Mouse (Mus musculus) neutrophil, adult 83 days (primary cell): Measurements from ENCODE around the gene Clec4a2. TPM values are rescaled to one million over a fixed set of nuclear protein-coding genes. Genes with fewer than 3 reads are reported as not detected.

Experiments used
- total RNA-seq, 2 experiments: library from RNA; stranded (reverse); gene quantifications; one replicate each; pipeline ENCODE4 v1.2.4; 2023

Gene Clec4a2
- total RNA-seq, result 100 to 1,000 TPM; 212 to 236 TPM

GRCm38 (mm10) chr6:123106128-123106527 is at the start of gene Clec4a2:
Gene Clec4a2, plus strand, starts transcription at chr6:123106428.

GRCm38 (mm10) chr6:123172593-123172992 is 66.4 kb downstream of the Clec4a2 start, which contains the start of gene Clec4b2:
Gene Clec4b2, plus strand, starts transcription at chr6:123172893.

Other genes starting within 250 kb of the Clec4a2 start
- 10 to 100 TPM; 41.5 to 42.4 TPM for gene Necap1, start 232.0 kb upstream of the Clec4a2 start, total RNA-seq
- gene Clec4a1, start 184.6 kb upstream of the Clec4a2 start, total RNA-seq, result 10 to 100 TPM; 60.6 to 71.3 TPM
- 10 to 100 TPM; 69.4 to 73.0 TPM for gene Clec4a3, start 153.9 kb upstream of the Clec4a2 start, total RNA-seq
- 1 to 10 TPM; 1.5 to 1.9 TPM for gene Clec4a4, start 116.1 kb upstream of the Clec4a2 start, total RNA-seq
- gene Clec4b1, start 56.5 kb upstream of the Clec4a2 start, total RNA-seq, result 1 to 10 TPM; 3.7 to 4.4 TPM
- 10 to 100 TPM in 1 of 2 experiments, 1 to 10 TPM in 1; 9.6 to 12.2 TPM for gene Clec4b2, start 66.5 kb downstream of the Clec4a2 start, total RNA-seq
- gene Clec4n, start 123.4 kb downstream of the Clec4a2 start, total RNA-seq, result 1 to 10 TPM; 2.8 to 3.1 TPM
- 100 to 1,000 TPM; 103 to 128 TPM for gene Clec4d, start 155.7 kb downstream of the Clec4a2 start, total RNA-seq
- gene Clec4e, start 183.4 kb downstream of the Clec4a2 start, total RNA-seq, result 100 to 1,000 TPM; 206 to 213 TPM
- not detected for gene Vmn2r19, start 201.9 kb downstream of the Clec4a2 start, total RNA-seq